Mouse (Mus musculus) MEL (cell line): ENCODE results near the gene Urah. TPM values are rescaled to one million over a fixed set of nuclear protein-coding genes. Genes with fewer than 3 reads are reported as not detected.

Source experiments
- DNase-seq: peaks from one replicate; pipeline ENCODE4 v3.0.0; 2011; ENCODE audit warnings: low read depth, low spot score
- H3K27ac ChIP-seq: 2 replicates; pipeline ENCODE4 v1.5.1; 2012; ENCODE audit warnings: low read depth, mild to moderate bottlenecking, control low read depth, low read length, moderate library complexity; ENCODE audit not compliant: control insufficient read depth
- H3K27me3 ChIP-seq, 2 experiments: fragments of 150-350 bp in 1 of 2; sonication (generic) in 1 of 2; 2 replicates each; pipeline ENCODE4 v1.6.1; 2012; ENCODE audit warnings: low read length in 2 of 2, mild to moderate bottlenecking in 2 of 2, improper control_type of control experiment in 1 of 2, moderate library complexity in 1 of 2; ENCODE audit not compliant: insufficient read depth in 2 of 2, control insufficient read depth in 1 of 2
- H3K36me3 ChIP-seq, 2 experiments: 2 replicates each; pipeline ENCODE4 v1.6.1; 2012 to 2014; ENCODE audit warnings: low read length in 2 of 2, improper control_type of control experiment in 1 of 2, inconsistent platforms in 1 of 2, mild to moderate bottlenecking in 1 of 2; ENCODE audit not compliant: insufficient read depth in 2 of 2, control insufficient read depth in 1 of 2
- H3K4me1 ChIP-seq, 2 experiments: fragments of 150-350 bp in 1 of 2; sonication (generic) in 1 of 2; 2 replicates each; pipeline ENCODE4 v1.6.1; 2012; ENCODE audit warnings: low read length in 2 of 2, improper control_type of control experiment in 1 of 2, mild to moderate bottlenecking in 1 of 2; ENCODE audit not compliant: insufficient read depth in 2 of 2, control insufficient read depth in 1 of 2
- H3K4me3 ChIP-seq, 2 experiments: fragments of 150-350 bp in 1 of 2; sonication (generic) in 1 of 2; 2 replicates each; pipeline ENCODE4 v1.5.1; 2012; ENCODE audit warnings: low read depth in 2 of 2, low read length in 2 of 2, mild to moderate bottlenecking in 2 of 2, moderate library complexity in 2 of 2, control low read depth in 1 of 2, improper control_type of control experiment in 1 of 2; ENCODE audit not compliant: control insufficient read depth in 1 of 2, insufficient read depth in 1 of 2
- H3K79me2 ChIP-seq: 2 replicates; pipeline ENCODE4 v1.6.1; 2012; ENCODE audit warnings: mild to moderate bottlenecking, low read length, moderate library complexity; ENCODE audit not compliant: control insufficient read depth, poor library complexity, insufficient read depth
- H3K9ac ChIP-seq: 2 replicates; pipeline ENCODE4 v1.6.1; 2012; ENCODE audit warnings: low read depth, mild to moderate bottlenecking, control low read depth, low read length, moderate library complexity; ENCODE audit not compliant: control insufficient read depth, poor library complexity, severe bottlenecking
- H3K9me3 ChIP-seq: fragments of 150-350 bp; sonication (generic); replicated peaks from 2 replicates; pipeline ENCODE4 v1.6.1; 2012; ENCODE audit warnings: mild to moderate bottlenecking, low read length, improper control_type of control experiment, moderate library complexity; ENCODE audit not compliant: insufficient read depth
- BHLHE40 ChIP-seq: IDR thresholded peaks from 2 replicates; pipeline ENCODE4 v1.6.1; 2012; ENCODE audit warnings: low read depth, mild to moderate bottlenecking, inconsistent platforms, low read length, improper control_type of control experiment, borderline replicate concordance
- ELF1 ChIP-seq: IDR thresholded peaks from 2 replicates; pipeline ENCODE4 v1.6.1; 2014; ENCODE audit warnings: low read depth, mild to moderate bottlenecking, inconsistent platforms, low read length, improper control_type of control experiment, moderate library complexity
- EP300 ChIP-seq, 2 experiments: IDR thresholded peaks; 2 replicates each; pipeline ENCODE4 v1.6.1; 2011; ENCODE audit warnings: improper control_type of control experiment in 2 of 2, low read length in 2 of 2, low read depth in 1 of 2, mild to moderate bottlenecking in 1 of 2
- JUND ChIP-seq: IDR thresholded peaks from 2 replicates; pipeline ENCODE4 v1.6.1; 2011; ENCODE audit warnings: low read depth, mild to moderate bottlenecking, improper control_type of control experiment, low read length
- KAT2A ChIP-seq: conservative IDR thresholded peaks from 2 replicates; pipeline ENCODE4 v1.6.1; 2012; ENCODE audit warnings: low read depth, low read length, improper control_type of control experiment, inconsistent platforms
- MAFK ChIP-seq: IDR thresholded peaks from 2 replicates; pipeline ENCODE4 v1.6.1; 2011; ENCODE audit warnings: low read depth, mild to moderate bottlenecking, low read length, improper control_type of control experiment, borderline replicate concordance
- MEF2A ChIP-seq: IDR thresholded peaks from 2 replicates; pipeline ENCODE4 v1.6.1; 2014; ENCODE audit warnings: low read depth, mild to moderate bottlenecking, inconsistent platforms, low read length, improper control_type of control experiment; ENCODE audit not compliant: poor library complexity, insufficient replicate concordance, severe bottlenecking; ENCODE audit errors: extremely low read depth
- MYB ChIP-seq: IDR thresholded peaks from 2 replicates; pipeline ENCODE4 v1.6.1; 2011; ENCODE audit warnings: mild to moderate bottlenecking, low read depth, low read length, improper control_type of control experiment
- NELFE ChIP-seq: IDR thresholded peaks from 2 replicates; pipeline ENCODE4 v1.6.1; 2011; ENCODE audit warnings: low read depth, low read length, improper control_type of control experiment
- POLR2A ChIP-seq, 2 experiments: IDR thresholded peaks; 2 replicates each; pipeline ENCODE4 v1.6.1; 2011 to 2012; ENCODE audit warnings: low read length in 2 of 2, mild to moderate bottlenecking in 2 of 2, control low read depth in 1 of 2, improper control_type of control experiment in 1 of 2, low read depth in 1 of 2, moderate library complexity in 1 of 2; ENCODE audit not compliant: control insufficient read depth in 1 of 2, insufficient read depth in 1 of 2, poor library complexity in 1 of 2
- POLR2AphosphoS2 ChIP-seq: IDR thresholded peaks from 2 replicates; pipeline ENCODE4 v1.6.1; 2011; ENCODE audit warnings: low read length, improper control_type of control experiment
- RAD21 ChIP-seq: IDR thresholded peaks from 2 replicates; pipeline ENCODE4 v1.6.1; 2011; ENCODE audit warnings: mild to moderate bottlenecking, low read depth, low read length, improper control_type of control experiment
- RCOR1 ChIP-seq: IDR thresholded peaks from 2 replicates; pipeline ENCODE4 v1.6.1; 2012; ENCODE audit warnings: low read depth, mild to moderate bottlenecking, inconsistent platforms, low read length, improper control_type of control experiment
- SIN3A ChIP-seq: IDR thresholded peaks from 2 replicates; pipeline ENCODE4 v1.6.1; 2012; ENCODE audit warnings: low read length, improper control_type of control experiment, inconsistent platforms
- USF2 ChIP-seq, 2 experiments: IDR thresholded peaks; 2 replicates each; pipeline ENCODE4 v1.6.1; 2011 to 2012; ENCODE audit warnings: improper control_type of control experiment in 2 of 2, low read length in 2 of 2, borderline replicate concordance in 1 of 2, inconsistent platforms in 1 of 2, low read depth in 1 of 2, mild to moderate bottlenecking in 1 of 2; ENCODE audit not compliant: insufficient read depth in 1 of 2
- ZKSCAN1 ChIP-seq: IDR thresholded peaks from 2 replicates; pipeline ENCODE4 v1.6.1; 2012; ENCODE audit warnings: low read depth, mild to moderate bottlenecking, inconsistent platforms, low read length, improper control_type of control experiment, moderate library complexity
- polyA plus RNA-seq, 2 experiments: library from polyadenylated mRNA; stranded (reverse) in 1 of 2; unstranded in 1 of 2; fragments of >175 nt in 1 of 2; fragments of >200 nt in 1 of 2; gene quantifications; 2 replicates each; pipeline versions ENCODE4 v1.2.1 to v1.2.4; 2012; ENCODE audit warnings: low replicate concordance in 2 of 2, low read depth in 1 of 2; ENCODE audit not compliant: insufficient read length in 2 of 2, insufficient read depth in 1 of 2, missing spikeins in 1 of 2
- total RNA-seq: library from RNA; depleted of rRNA; stranded (reverse); fragments of 300-350 nt; gene quantifications from 2 replicates; pipeline ENCODE4 v1.2.3, GENCODE M21; 2012

The Urah gene
- total and polyA plus RNA-seq, 3 experiments: not detected

GRCm38 (mm10) chr7:140864761-140865160, 29.9 kb downstream of the Urah start:
- TF ChIP-seq MAFK (no peak), ELF1 (no peak), JUND (no peak), MYB (no peak), KAT2A (no peak), RCOR1 (no peak), NELFE (no peak), USF2 (IDR thresholded peaks at IDR 0.05; ENCODE audit: borderline replicate concordance in 1 of 2, insufficient read depth in 1 of 2, low read depth in 1 of 2, low read length in 2 of 2) (no peak)
- H3K27me3 ChIP-seq: no peaks in the 10 kb centered on the region
- no peaks in the 10 kb centered on the region for H3K9me3 ChIP-seq
- H3K36me3 ChIP-seq: peaks cover 0 to 3% of the 10 kb centered on the region in 2 experiments; a peak in 2 of 4 replicates
- H3K9ac ChIP-seq: no peak overlapping the region
- no peak overlapping the region for H3K27ac ChIP-seq
- H3K4me3 ChIP-seq: no peak overlapping the region
- DNase-seq: no peak
- H3K4me1 ChIP-seq: no peaks in the 10 kb centered on the region
- no peaks in the 10 kb centered on the region for H3K79me2 ChIP-seq

GRCm38 (mm10) chr7:140874224-140874623, 39.4 kb downstream of the Urah start:
- Histone ChIP-seq H3K36me3 (peaks cover 0 to 4% of the 10 kb centered on the region in 2 experiments; a peak in 1 of 4 replicates), H3K9me3 (no peaks in the 10 kb centered on the region), H3K9ac (no peak overlapping the region), H3K27ac (no peak overlapping the region), H3K4me3 (no peak overlapping the region), H3K79me2 (no peaks in the 10 kb centered on the region; the same call in 1 of the 2 replicates), H3K27me3 (no peaks in the 10 kb centered on the region), H3K4me1 (0 out of 4 replicates have a peak, but pooled peaks cover 0 to 5% of the 10 kb centered on the region in 2 experiments)
- DNase-seq: no peak
- no peak for TF ChIP-seq ZKSCAN1
- no peak for TF ChIP-seq POLR2A (IDR thresholded peaks at IDR 0.05; ENCODE audit: control insufficient read depth in 1 of 2, insufficient read depth in 1 of 2, low read depth in 1 of 2, low read length in 2 of 2, poor library complexity in 1 of 2)
- TF ChIP-seq RAD21: no peak
- no peak for TF ChIP-seq POLR2AphosphoS2
- TF ChIP-seq SIN3A: no peak
- no peak for TF ChIP-seq JUND
- no peak for TF ChIP-seq BHLHE40
- TF ChIP-seq MEF2A: no peak
- TF ChIP-seq EP300 (IDR thresholded peaks at IDR 0.05; ENCODE audit: low read depth in 1 of 2, low read length in 2 of 2): no peak
